24 mouse cellular contexts compared by ENCODE assay signal in the genomic region with DNA sequence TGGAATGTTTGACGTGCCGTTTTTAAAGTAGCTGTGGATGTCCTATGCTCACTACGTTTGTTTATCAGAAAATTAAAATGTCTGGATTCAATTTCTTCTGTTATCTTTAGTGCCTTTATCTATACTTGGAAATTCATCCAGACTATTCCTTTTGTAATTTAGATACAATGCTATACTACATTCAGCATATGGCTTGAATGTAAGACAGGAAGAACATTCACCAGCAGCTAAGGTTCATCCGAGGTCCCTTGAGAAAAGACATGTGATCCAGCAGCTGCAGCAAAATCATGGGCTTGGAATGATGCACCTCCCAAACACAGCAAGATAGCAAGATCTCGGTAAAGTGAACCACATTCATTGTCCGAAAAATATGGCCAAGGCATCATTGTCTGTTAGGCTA.
DNase-seq lines count a peak whose midpoint lies in the region; ATAC-seq and TF ChIP-seq lines count a peak whose summit lies in the region.
"Had no signal": no experiment of that assay in that cellular context is flagged by ENCODE, and none has a peak within 500 bp of the region (broad histone marks: within the 10 kb centered on the region; RNA-seq: fewer than 3 reads in every experiment).

No protein-coding gene starts in this region.

- no peak overlapping the region for H3K4me2 ChIP-seq in heart, embryonic 15.5 days
- H3K4me2 ChIP-seq in lung, embryonic 14.5 days: no peak overlapping the region
- H3K4me2 ChIP-seq: heart, embryonic 13.5 days; hindbrain, embryonic 12.5 days; liver, embryonic 12.5 days; stomach, embryonic 15.5 days had no signal

- no peaks in the 10 kb centered on the region for H3K9me3 ChIP-seq in heart, embryonic 15.5 days (replicated peaks)
- H3K9me3 ChIP-seq in heart, embryonic 10.5 days: no peaks in the 10 kb centered on the region
- no peaks in the 10 kb centered on the region for H3K9me3 ChIP-seq in lung, embryonic 14.5 days (ENCODE audit: low read depth, low read length)
- H3K9me3 ChIP-seq: heart, embryonic 13.5 days; hindbrain, embryonic 12.5 days; liver, embryonic 12.5 days; stomach, embryonic 15.5 days had no signal

- H3K4me3 ChIP-seq in heart, embryonic 15.5 days: no peak overlapping the region
- H3K4me3 ChIP-seq in heart, embryonic 10.5 days: no peak overlapping the region
- H3K4me3 ChIP-seq in lung, embryonic 14.5 days (ENCODE audit: low read depth, low read length): no peak overlapping the region
- H3K4me3 ChIP-seq in lung, adult 2 months (replicated peaks; ENCODE audit: extremely low read depth, low read depth, low read length): no peak overlapping the region
- H3K4me3 ChIP-seq: heart, embryonic 13.5 days; hindbrain, embryonic 12.5 days; liver, embryonic 12.5 days; stomach, embryonic 15.5 days had no signal

- no peak for TF ChIP-seq POLR2A in lung, adult 2 months (IDR thresholded peaks at IDR 0.05; ENCODE audit: borderline replicate concordance, extremely low read depth, low read depth, low read length)

- no peaks in the 10 kb centered on the region for H3K36me3 ChIP-seq in heart, embryonic 15.5 days
- no peaks in the 10 kb centered on the region for H3K36me3 ChIP-seq in heart, embryonic 10.5 days
- H3K36me3 ChIP-seq in lung, embryonic 14.5 days (ENCODE audit: insufficient read depth): no peaks in the 10 kb centered on the region
- H3K36me3 ChIP-seq: heart, embryonic 13.5 days; hindbrain, embryonic 12.5 days; liver, embryonic 12.5 days; stomach, embryonic 15.5 days had no signal

- TF ChIP-seq CTCF in lung, embryonic 14.5 days (IDR thresholded peaks at IDR 0.05; ENCODE audit: low read depth): no peak
- TF ChIP-seq CTCF in lung, adult 2 months (IDR thresholded peaks at IDR 0.05; ENCODE audit: insufficient read depth, low read length): no peak

- no peaks in the 10 kb centered on the region for H3K27me3 ChIP-seq in heart, embryonic 15.5 days
- H3K27me3 ChIP-seq in heart, embryonic 10.5 days (ENCODE audit: insufficient read depth, poor library complexity, severe bottlenecking): no peaks in the 10 kb centered on the region
- no peaks in the 10 kb centered on the region for H3K27me3 ChIP-seq in lung, embryonic 14.5 days (ENCODE audit: insufficient read depth, low read length)
- H3K27me3 ChIP-seq: heart, embryonic 13.5 days; hindbrain, embryonic 12.5 days; liver, embryonic 12.5 days; Patski; stomach, embryonic 15.5 days had no signal

- H3K9ac ChIP-seq in heart, embryonic 15.5 days: no peak overlapping the region
- H3K9ac ChIP-seq in lung, embryonic 14.5 days: no peak overlapping the region
- H3K9ac ChIP-seq: heart, embryonic 13.5 days; hindbrain, embryonic 12.5 days; liver, embryonic 12.5 days; stomach, embryonic 15.5 days had no signal

- no peaks in the 10 kb centered on the region for H3K4me1 ChIP-seq in heart, embryonic 15.5 days (replicated peaks)
- H3K4me1 ChIP-seq in heart, embryonic 10.5 days: no peaks in the 10 kb centered on the region
- peaks cover 3% of the 10 kb centered on the region; the same call in 1 of the 2 replicates for H3K4me1 ChIP-seq in lung, embryonic 14.5 days (ENCODE audit: insufficient read depth)
- H3K4me1 ChIP-seq in lung, adult 2 months (ENCODE audit: control insufficient read depth, insufficient read depth, low read length): no peaks in the 10 kb centered on the region
- H3K4me1 ChIP-seq: hindbrain, embryonic 12.5 days; liver, embryonic 12.5 days had no signal

- H3K27ac ChIP-seq in heart, embryonic 15.5 days: 0 out of 2 replicates have a peak overlapping the region, but pooled peaks have one; percentile 45
- no peak overlapping the region for H3K27ac ChIP-seq in heart, embryonic 10.5 days
- no peak overlapping the region for H3K27ac ChIP-seq in lung, embryonic 14.5 days (ENCODE audit: low read depth)
- H3K27ac ChIP-seq: heart, embryonic 13.5 days; hindbrain, embryonic 12.5 days; liver, embryonic 12.5 days; stomach, embryonic 15.5 days had no signal

- DNase-seq in heart, embryonic 10.5 days (ENCODE audit: low spot score): no peak
- DNase-seq in lung, embryonic 14.5 days: peak; percentile 73
- no peak for DNase-seq in lung, adult 2 months
- DNase-seq in brain, adult 2 months (ENCODE audit: low read depth, low spot score): peak; percentile 37
- peak; percentile 29 for DNase-seq in skeletal muscle tissue, adult 2 months (ENCODE audit: low read depth, low spot score)
- no peak for DNase-seq in urinary bladder, postnatal 4 days (ENCODE audit: low spot score in 2 of 2)
- DNase-seq: adrenal gland, postnatal 10 days; cerebellum, adult 18-20 months; cerebellum, postnatal 25 days; embryo, embryonic 11 days; gastrocnemius, postnatal 36 days; kidney, adult 2 months; kidney, postnatal 4 days; lung, postnatal 14 days; right cerebral cortex, postnatal 14 days; thymus, adult 2 months had no signal

- 57% methylated on average over 6 of the region's 6 CpGs for WGBS in heart, embryonic 15.5 days
- WGBS in heart, embryonic 10.5 days: 77% methylated on average over 6 of the region's 6 CpGs
- 37% methylated on average over 6 of the region's 6 CpGs for WGBS in lung, embryonic 14.5 days
- 68% methylated on average over 6 of the region's 6 CpGs for WGBS in lung, adult 2 months

- ATAC-seq in heart, embryonic 15.5 days (replicated peaks; ENCODE audit: insufficient number of reproducible peaks, insufficient read depth, low FRiP score, low read depth): no peak
- peak; percentile 66; the same call in 1 of the 2 replicates for ATAC-seq in lung, embryonic 14.5 days (ENCODE audit: insufficient read depth)
- ATAC-seq: activated CD4-positive, CD25-positive, alpha-beta regulatory T cell, adult 4 months; liver, embryonic 12.5 days; midbrain, embryonic 16.5 days; Patski had no signal

Comparison
In these comparisons a context has a peak if more than half of its experiments do, and no peak if none do; other contexts are left out.
1. DNase-seq: peak in lung, embryonic 14.5 days (single experiment), brain, adult 2 months (single experiment) and skeletal muscle tissue, adult 2 months (single experiment); none in heart, embryonic 10.5 days (single experiment), lung, adult 2 months (single experiment) and urinary bladder, postnatal 4 days (0 of 2).